Mouse (Mus musculus) gastrocnemius, adult 18-20 months (tissue): ENCODE measurements around the gene Dip2b. TPM values are rescaled to one million over a fixed set of nuclear protein-coding genes. Genes with fewer than 3 reads are reported as not detected.

ENCODE experiments used
- DNase-seq: peaks from one replicate; pipeline ENCODE4 v3.0.0; 2021; ENCODE audit warnings: low spot score
- long read RNA-seq, 2 experiments: library from polyadenylated mRNA; stranded (forward); transcript quantifications; one replicate each; pipeline ENCODE4 v2.0.0; 2021
- total RNA-seq, 2 experiments: library from RNA; stranded (reverse); gene quantifications; 2 replicates each; pipeline ENCODE4 v1.2.3; 2021

The Dip2b gene
- 1 to 10 TPM; 5.3 to 5.7 TPM for total RNA-seq
- long read RNA-seq, experiment 1, partial matches to known transcripts: 0 of 4 reads
- long read RNA-seq, experiment 1, other reads (novel, unspliced or antisense): 4 of 4 reads
- long read RNA-seq, experiment 2, partial matches to known transcripts: 0 of 4 reads
- long read RNA-seq, experiment 2, other reads (novel, unspliced or antisense): 4 of 4 reads

GRCm38 (mm10) chr15:100038470-100038971 lies at the start of gene Dip2b:
Gene Dip2b, plus strand, starts transcription at chr15:100038664.
- peak; percentile 95 for DNase-seq

- no peak for DNase-seq
These were observed 45.4 kb upstream of the Dip2b start for GRCm38 (mm10) chr15:99993100-99993499.

DNA sequence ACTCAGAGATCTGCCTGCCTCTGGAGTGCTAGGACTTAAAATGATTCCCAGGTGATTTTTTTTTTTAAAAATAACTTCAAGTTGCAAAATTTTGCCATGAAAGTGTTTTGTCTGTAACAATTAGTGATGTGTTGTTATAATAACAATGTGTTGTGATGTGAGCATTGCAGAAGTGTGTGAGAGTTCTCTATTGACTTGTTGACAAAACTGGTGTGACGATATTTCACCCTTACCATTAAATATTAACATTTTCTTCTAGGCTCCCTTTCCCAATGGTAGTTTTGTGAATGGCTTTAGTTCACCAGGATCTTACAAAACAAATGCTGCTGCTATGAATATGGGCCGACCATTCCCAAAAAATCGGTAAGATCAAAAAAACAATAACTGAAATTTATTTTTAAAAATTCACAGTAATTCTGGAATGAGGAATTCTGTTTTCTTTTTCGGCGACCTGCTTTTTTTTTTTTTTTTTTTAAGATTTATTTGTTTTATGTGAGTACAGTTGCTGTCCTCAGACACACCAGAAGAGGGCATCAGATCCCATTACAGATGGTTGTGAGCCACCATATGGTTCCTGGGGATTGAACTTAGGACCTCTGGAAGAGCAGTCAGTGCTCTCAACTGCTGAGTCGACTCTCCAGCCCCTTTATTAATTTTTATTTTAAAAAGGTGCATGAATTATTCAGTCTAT lies 41.2 kb upstream of the Dip2b start:
- no peak for DNase-seq

DNA sequence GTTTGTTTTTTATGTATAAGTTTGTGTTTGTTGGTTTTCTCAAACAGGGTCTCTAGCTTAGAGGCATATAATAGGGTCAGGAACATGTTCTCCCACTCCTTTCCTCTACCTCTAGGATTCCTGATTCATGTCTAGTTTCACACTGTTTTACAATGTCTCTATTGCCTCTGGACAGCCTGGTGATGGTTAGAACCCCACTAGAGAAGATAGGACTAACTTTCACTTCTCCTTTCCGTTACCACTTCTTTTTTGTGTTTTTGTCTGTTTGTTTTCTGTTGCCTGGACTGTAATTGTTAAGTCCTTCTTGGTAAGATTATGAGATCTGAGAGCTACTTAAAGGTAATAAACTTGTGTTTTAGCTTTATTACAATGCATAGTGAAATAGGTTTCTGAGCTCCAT lies 39.1 kb upstream of the Dip2b start:
- no peak for DNase-seq

DNA sequence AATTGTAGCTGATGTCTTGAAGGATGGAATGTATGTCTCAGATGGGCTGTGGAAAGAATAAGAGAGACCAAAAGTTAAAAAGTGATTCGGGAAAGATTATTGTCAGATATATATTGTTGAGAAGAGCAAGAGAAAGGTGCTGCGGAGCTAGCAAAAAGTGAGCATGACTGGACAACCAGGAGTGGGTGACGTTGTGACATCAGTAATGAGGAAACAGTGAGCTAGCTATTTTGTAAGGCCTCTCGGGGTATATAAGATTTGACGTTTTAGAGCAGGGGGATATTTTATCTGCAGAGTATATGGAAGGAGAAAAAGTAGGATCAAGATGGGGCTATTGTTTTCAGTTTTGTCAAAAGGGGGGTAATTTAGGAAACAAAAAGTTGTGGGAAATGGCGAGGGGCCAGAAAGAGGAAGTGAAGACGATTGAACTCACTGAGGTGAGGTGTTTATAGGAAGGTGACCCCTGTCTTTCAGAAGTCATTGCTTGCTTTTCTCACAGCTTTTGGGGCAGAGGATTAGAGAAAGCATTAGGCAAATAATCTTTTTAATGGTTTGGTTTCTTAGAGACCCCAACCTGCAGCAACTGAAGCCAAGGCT lies 33.7 kb upstream of the Dip2b start:
- DNase-seq: no peak

DNA sequence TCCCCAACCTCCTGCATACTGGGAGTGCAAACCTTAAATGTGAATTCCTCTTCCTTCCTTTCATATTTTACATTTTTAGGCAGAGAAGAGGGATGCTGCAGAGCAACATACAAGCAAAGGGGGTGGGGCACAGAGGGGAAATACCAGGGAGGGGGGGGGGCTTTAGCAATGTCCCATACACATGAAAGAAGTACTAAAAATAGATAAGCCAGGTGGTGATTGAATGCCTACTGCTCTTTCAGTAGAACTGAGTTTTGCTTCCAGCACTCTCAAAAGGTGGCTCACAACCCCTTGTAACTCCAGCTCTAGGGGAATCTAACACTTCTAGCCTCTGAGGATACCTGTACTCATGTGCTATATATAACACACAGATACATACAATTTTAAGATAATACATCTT lies 32.3 kb upstream of the Dip2b start:
- no peak for DNase-seq

DNA sequence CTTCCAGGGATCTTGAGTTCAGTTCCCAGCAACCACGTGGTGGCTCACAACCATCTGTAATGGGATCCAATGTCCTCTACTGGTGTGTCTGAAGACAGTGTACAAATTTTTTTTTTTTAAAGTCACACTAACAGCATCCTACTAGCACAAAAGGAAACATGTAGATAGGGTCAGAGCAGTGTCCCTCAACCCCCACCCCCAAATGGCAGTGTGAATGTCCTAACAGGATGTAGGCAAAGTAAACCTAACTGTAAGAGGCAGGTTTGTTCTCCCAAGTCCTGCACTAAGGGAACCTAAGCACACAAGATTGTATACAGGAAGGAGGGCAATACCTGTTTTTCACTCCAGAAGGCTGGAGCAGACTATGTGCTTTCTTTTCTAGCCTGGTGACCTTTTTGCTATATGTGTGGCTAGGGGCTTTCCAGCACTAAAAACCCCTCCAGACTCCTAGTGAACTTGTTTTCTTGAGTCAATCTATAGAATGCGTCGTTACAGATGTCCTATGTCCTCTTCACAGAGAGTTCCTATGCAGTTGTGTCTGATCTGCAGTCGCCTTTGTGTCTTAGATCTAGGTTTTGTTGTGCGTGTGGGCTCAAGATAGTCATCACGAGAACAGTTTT lies 20.1 kb upstream of the Dip2b start:
- no peak for DNase-seq

DNA sequence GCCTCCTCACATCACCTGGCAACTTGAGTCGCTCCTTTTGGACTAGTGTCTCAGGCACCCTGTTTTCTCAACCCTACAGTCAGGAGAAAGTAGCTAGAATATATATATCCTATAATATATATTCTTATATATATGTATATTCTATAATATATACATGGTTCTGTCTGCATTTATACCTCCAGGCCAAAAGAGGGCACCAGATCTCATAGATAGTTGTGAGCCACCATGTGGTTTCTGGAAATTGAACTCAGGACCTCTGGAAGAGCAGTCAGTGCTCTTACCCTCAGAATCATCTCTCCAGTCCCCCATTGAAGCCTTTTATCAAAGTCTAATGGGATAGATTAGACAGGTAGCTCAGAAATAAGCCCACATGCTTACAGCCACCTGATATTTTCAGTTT lies 17.3 kb upstream of the Dip2b start:
- no peak for DNase-seq

GRCm38 (mm10) chr15:100022923-100023322 lies 15.5 kb upstream of the Dip2b start:
- DNase-seq: peak; percentile 42

GRCm38 (mm10) chr15:100025076-100025834 lies 13.2 kb upstream of the Dip2b start:
- no peak for DNase-seq

DNA sequence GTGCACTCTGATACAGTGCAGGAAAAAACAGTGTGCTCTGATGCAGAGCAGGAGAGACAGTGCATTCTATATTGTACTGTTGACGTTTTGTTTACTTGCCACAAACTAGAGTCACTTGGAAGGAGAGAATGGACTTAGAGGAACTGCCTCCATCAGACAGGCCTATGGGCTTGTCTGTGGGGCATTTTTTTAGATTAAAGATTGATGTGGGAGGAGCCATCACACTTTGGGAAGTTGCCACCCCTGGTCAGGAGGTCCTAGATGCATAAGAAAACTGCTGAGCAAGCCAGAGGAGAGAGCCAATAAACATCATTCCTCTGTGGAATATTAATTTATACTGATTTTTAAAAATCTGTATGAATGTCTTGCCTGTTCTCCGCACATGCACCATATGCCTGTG lies 10.3 kb upstream of the Dip2b start:
- DNase-seq: no peak

- DNase-seq: no peak
These were observed 9.0 kb upstream of the Dip2b start for GRCm38 (mm10) chr15:100029497-100029896.

GRCm38 (mm10) chr15:100029900-100030299 lies 8.6 kb upstream of the Dip2b start:
- no peak for DNase-seq

DNA sequence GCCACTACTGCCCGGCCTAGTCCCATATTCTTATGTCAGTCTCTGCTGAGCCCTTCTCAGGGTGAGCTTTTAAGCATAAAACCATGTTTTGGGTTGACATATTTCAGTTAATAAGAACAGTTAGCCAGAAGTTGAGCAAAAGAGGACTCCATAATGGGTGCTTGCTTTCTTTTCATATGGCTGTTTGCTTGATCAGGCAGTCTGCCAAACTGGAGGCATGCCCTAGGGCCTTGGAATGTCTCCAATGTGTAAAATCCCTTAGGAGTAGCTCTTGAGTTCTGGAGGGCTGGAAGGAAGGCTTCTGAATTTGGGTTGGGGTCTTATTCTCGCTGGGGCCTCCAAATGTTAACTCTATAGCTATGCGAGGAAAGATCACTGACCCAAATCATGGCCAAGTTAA lies 5.9 kb upstream of the Dip2b start:
- DNase-seq: no peak

DNA sequence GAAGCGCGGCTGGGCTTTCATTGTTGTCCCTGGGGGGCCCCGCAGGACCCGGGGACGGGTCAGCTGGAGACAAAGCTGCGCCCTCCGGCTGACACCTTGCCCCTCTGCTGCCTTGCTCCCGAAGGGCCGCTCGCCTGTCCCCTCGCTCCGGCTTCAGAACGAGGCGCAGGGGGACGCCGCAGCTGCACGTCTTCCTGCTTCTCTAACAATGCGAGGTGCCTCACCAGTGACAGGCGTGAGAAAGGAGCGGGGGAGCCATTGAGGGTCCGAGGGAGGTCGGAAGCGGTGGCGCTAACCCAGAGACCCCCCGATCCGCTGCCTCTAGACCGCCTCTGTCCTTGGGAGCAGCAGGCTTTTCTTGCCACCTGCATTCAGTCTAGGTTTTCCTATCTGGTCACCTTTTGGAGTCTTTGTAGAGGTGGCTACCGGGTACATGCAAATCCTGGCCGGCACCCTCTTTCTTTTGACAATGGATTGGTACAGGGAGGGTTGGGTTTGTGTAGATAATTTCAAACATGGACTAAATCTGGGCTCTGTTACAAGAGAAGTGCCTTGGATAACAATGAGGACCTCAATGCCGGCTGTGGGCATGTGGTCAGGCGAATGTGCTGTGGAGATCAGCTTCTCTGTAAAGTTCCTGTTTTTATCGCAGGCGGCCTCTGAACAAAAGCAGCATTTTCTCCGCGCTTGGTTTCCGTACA lies 687 bp downstream of the Dip2b start:
- DNase-seq: peak; percentile 24

GRCm38 (mm10) chr15:100040541-100041266 lies 2.2 kb downstream of the Dip2b start:
- no peak for DNase-seq

DNA sequence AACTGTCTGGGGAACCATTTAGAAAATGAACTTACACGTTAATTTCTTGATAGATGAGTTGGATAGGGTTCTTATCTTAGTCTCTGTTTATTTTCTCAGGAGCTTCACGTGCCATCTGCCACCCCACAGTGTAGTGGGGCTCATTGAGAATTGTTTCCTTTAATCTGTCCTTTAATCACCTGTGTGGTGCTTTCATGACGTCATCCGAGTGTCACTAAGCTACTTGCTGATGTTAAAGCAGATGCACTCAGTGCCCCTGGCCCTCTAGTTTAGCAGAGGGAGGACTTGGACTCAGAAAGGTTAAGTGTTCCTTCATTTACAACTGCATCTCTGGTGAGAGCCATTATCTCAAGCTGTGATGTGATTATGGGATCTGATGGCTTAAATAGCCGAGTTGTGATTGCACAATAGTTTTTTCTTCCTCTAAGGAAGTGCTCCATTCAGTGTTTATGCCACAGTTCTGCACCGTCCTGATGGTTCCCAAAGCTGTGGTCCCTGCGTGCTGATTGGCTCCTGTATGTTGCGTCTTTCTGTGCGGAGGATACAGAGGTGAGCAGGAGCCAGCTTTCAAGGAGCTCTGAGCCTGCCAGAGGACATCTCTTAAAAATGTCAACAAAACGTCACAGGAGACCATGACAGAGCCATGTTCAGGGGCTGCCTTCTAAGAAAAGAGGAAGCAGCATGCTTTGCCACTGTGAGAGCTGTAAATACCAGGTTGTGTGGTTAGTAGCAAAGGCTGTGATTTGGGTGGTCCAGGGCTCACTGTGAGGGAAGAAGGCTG lies 3.0 kb downstream of the Dip2b start:
- no peak for DNase-seq

DNA sequence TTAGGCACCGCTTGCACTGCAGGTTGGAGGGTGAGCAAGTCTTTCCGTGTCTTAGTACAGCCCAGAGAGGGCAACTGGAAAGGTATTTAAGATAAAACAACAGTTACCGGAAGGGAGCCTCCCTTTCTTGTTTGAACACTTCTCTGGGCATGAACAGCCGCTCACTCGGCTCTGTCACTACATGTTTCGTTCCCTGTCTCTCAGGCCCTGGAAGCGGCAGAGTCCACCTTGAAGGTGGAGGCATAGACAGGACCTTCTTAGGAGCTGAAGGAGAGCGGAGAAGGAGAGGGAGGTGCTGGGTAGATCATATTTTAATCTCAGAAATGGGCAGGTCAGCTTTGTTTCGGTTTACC lies 3.6 kb downstream of the Dip2b start:
- DNase-seq: no peak

GRCm38 (mm10) chr15:100045576-100045975 lies 7.1 kb downstream of the Dip2b start:
- peak; percentile 51 for DNase-seq
